Mouse (Mus musculus) forelimb bud, embryonic 11.5 days (tissue): ENCODE results near the gene Avpi1.

ENCODE experiments used
- DNase-seq: peaks from one replicate; pipeline ENCODE4 v3.0.0-alpha.2; 2012; ENCODE audit warnings: low read depth, low spot score

The Avpi1 gene

DNA sequence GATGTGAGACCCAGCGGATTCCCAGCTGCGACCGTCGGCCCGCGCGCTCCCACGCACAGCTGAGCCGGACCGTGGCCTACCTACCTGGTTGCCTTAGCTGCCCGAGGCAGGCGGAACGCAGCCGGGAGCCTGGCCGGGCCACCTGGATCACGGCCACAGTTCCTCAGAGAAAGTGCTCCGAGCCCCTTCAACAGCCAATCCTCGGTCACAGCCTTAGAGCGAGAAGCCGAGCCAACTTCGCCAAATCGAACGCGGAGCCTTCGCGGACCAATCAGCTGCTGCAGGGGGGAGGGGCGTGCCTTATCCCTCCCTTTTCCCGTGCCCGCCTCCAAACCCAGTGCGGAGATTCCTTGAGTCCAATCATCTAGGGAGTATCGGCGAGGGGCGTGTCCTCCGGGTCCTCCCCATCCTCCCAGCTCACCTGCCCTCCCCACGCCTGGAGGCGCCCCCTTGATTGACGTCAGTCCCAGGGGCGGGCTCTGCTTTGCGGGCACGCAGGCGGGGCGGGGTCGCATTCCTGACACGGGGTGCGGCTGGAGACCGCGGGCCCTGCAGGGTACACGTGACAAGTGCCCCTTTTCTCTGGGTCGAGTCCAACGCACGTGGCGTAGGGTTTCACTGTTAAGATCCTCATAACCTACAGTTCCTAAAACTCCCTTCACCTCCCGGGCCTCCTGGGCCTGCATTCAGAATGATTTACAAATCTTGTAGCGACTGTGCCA lies at the start of gene Avpi1:
Gene Avpi1, minus strand, starts transcription at position 273 of the 722 bp plus-strand sequence.
- DNase-seq: peak; percentile 99

DNA sequence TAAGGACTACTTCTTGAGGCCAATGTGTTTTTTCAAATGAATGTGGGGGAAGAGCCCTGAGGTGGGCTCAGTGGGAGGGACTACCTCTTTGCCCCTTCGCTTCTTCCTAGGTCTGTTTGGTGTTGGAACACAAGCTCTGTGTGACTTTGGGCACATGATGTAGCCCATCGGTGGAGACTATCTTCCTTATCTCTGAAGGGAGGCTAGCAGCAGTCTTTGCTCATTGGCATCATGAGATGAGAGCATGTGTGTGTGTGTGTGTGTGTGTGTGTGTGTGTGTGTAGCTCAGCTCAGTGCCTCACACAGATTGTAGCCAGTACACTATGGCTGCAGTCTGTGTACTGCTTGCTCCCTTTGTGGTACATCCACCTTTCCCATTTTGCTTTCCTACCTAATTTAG lies 48.6 kb upstream of the Avpi1 start:
- DNase-seq: no peak

DNA sequence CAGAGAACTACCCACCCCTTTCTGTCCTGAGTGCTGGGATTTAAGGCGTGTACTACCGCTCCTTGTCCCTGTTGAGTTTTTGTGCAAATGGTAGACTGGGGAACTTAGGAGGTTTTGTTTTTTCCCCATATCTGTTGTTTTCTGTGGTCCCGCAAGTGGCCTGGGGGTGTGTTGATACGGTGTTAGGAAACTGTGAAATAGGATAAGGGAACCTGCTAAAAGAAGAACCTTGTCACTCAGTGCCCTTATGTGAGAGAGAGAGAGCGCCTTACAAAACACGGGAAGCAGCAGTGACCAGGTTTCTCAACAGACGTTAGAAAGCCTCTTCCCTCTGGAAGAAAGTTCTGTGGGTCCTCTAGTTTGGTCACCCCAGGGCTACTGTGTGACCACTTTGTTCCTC lies 48.0 kb upstream of the Avpi1 start:
- no peak for DNase-seq

DNA sequence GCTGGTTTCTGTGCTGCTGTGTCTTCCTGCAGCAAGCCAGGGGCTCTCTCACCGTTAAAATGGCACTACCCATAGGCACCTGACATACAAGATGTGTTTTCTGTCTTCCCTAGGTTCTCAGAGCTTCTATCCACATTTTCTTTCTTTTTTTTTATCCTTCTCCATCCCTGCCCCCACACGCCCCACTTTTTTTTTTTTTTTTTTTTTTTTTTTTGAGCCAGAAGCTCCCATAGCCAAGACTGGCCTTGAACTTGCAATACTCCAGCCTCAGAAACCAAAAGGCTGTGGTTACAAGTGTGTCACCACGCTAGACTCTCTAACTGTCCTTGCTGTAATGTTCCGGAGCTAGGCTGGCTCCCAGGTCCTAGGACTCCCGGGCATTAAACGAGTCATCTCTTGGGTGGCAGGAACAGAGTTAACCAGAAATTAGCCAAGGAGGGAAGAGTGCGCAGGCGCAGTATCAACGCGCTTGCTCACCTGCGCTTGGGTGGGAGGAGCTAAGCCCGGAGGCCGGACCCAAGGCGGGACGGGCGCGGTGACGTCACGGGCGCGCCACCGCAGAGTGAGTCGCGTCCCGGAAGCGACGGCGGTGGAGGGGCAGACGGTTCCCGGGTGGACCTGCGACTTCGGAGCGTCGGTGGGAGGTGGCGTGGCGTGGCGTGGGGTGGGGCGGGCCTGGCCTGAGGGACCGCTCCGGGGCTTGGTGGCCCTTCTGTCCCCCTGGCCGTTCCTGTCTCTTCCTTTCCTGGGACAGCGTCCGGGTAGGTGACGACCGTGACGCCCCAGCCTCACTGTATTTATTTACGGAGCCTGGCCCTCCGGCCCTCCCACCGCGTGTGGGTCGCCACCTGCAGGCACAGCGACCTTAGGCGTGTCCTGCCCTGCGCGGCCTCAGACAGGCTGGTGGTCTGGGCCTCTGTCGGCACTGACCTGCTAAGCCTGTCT lies 41.4 kb upstream of the Avpi1 start:
- peak; percentile 94 for DNase-seq

DNA sequence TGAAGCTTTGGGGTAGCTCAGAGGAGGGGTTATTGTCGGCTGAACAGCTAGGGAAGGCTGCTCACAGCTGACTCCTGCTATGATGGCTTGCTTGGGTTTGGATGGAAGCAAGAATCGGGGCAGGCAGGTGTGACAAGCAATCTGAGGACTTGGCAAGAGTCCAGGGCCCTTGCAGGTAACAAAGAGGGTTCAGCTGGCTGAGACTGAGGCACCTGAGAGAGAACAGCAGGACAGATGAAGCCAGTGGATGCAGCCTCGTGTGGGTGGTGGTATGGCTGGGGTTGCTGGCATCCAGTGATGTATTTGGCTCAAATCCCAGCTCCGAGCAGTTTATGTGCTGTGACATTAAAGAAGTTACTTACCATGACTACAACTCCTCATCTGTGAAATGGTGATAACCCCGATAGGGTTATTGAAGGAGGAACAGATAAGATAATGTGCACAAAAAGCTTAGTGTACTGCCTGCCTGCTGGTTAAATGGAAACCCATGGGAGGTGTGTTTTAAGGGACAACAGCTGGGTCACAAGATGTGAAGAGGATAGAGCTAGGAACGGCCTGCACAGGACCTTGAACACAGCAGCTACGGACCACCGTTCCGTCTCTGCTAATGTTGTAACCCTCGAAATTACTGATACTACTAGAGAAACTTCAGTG lies 40.6 kb upstream of the Avpi1 start:
- DNase-seq: no peak

DNA sequence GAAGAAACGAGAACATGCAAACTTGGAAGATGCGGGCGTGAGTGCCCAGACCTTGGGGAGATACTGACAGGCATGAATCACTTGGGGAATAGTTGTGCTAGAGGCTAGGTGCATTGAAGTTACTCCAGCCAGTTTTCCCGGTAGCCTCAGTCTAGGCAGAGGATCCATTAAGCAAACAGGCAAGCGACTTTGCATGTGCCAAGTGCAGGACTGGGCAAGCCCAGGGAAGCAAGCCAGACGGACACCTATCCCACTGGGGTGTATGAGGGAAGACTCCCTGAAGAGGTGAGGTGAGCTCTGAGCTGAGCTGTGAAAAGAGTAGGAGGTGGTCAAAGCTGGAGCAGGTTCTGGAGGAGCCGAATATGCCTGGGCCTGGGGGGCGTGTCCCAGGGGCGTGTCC lies 38.6 kb upstream of the Avpi1 start:
- no peak for DNase-seq

DNA sequence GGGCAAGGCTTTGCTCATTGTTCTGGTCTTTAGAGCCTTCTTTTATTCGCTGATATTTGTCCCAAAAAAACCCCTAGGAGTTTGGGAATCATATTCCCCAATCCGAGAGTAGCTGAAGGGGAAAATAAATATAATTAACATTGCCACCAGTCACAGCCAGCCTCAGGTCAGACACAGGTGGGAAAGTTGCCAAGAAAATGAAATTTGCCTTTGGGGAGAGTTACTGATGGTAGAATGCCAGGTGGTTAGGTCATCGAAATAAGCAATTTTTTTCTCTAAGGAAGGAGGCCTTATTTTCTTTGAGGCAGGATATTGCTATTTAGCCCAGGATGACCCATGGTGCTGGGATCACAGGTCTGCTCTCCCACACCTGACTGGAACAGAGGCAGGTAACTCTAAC lies 37.9 kb upstream of the Avpi1 start:
- no peak for DNase-seq

DNA sequence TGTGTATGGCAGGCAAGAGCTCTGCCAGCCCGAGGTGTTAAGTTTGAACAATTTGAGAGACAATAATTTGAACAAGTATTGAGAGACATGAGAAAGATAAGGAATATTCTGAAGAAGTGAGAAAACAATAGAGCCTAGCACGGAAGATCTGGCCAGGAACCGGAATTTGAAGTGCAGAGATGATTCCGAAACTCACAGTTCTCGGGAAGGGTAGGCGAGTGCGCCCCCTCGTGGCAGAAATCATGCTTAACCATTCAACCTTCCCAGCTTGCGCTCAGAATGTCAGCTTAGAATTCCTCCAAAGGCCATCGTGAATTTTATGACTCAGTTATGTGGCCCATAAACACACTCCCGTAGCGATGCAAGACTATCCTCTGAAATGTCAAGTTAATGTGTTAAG lies 37.3 kb upstream of the Avpi1 start:
- DNase-seq: peak; percentile 86

DNA sequence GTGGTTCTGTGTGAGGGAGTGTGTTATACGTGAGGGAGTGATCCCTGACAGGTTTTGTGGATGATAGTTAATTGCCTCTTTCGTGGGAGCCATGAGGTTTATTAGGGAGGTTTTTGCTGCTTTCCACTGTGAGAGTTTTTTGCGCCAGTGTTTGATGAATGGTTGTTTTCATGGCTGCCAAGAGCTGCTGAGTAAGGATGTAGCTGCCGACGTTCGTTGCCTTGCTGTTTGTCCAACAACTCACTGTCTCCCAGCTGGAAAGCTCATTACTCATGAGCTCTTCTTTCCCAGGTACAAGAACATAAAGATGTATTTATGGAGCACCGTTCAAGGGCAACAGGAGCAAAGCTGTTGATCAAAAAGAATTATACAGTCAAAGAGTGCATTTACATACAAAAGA lies 35.3 kb upstream of the Avpi1 start:
- DNase-seq: no peak

DNA sequence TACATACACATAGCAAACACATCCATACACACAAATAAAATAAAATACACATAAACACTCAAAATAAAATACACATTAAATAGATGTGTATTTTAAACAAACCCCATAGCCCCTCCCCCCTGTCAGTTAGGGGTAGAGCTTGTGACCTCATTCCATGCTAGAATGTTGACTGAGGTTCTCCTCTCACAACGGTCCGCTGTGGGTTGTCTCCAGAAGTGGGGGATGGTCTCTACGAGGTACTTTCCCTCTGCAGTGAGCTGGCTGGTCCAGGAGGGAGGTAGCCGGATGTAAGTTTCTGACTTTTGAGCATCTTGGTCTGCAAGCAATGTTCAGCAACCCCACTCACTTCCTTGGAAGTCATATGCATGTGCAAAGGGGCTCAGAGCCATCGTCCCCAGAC lies 34.9 kb upstream of the Avpi1 start, which contains the start of gene Zfyve27:
Gene Zfyve27, plus strand, starts transcription at position 188 of the 400 bp plus-strand sequence.
- DNase-seq: no peak

DNA sequence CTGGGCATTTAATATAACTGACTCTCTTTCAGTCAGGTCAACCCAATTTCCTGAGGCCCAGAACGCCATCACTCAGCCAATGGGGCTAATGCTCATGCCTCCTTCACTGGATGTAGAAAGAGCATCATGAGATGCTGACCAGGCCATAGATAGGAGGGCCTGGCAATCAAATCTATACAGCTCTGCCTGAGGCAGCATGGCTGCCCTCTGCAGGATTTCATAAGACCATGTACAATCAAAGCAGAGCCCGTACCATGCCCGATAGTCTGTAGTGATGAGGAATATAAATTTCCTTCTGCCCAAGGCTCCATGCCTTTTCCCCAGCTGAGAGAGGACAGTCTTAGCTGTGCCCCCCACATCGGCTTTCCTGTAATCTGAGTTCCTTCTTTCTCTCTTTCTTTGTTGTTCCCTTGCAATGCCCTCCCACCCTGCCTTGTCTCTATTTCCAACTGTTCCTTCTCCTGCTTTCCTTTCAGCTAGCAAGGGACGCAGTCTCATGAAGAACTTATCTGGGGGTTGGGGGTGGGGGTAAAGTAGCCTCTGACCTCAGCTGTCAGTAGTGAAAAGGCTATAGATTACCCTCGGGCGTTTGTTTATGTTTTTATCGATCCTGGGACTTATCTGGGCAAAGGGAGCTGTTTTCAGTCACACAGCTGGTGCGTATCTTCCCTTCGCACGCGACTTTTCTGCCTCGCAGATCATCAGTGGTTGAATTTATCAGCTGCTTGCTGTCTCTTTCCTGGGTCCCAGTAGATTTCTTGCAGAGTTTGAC lies 29.6 kb upstream of the Avpi1 start:
- no peak for DNase-seq

DNA sequence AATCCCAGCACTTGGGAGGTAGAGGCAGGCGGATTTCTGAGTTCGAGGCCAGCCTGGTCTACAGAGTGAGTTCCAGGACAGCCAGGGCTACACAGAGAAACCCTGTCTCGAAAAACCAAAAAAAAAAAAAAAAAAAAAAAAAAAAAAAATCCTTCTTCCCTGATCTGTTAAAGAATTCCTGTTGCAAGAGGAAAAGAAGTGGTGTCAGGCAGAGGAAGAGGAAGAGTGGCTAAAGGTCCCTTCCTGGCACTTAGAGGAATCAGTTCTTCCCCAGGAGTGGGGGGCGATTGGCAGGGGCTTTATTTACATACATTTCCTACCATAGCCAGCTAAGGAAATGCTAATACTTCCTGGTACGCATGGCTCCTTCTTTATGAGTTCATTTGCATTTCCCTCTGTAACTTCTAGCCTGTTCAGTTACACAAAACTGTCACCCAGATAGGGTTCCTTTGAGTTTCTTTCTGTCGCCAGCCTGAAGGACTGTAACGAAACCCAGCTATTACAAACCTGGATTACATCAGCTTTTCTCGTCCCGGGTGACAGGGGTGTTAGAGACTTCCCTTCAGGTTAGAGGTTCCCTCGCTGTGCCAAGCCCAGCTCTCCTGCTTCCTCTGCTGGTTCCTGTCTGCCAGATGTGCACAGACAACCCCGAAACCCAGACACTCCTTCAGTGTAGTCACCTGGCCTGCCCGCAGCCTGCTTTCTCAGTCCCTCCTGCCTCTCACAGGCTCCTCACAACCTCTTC lies 28.8 kb upstream of the Avpi1 start:
- DNase-seq: no peak

DNA sequence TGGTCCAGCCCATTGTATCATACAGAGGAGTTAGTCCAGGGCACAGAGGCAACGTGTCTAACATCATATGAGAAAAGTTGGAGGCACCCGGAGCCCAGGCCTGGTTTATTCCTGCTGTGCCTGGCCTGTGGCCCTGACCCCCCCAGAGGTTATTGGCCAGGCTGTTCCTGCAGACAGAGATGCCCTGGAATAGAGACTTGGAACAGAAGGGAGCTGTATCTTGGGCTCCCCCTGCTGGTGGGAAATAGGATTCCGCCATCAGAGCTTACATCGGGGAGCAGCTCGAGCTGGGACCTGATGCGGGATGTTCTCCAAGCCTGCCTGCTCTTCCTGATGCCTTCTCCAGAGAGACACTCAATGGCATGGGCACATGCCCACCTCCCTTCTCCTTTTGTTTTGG lies 23.1 kb upstream of the Avpi1 start:
- DNase-seq: peak; percentile 87

DNA sequence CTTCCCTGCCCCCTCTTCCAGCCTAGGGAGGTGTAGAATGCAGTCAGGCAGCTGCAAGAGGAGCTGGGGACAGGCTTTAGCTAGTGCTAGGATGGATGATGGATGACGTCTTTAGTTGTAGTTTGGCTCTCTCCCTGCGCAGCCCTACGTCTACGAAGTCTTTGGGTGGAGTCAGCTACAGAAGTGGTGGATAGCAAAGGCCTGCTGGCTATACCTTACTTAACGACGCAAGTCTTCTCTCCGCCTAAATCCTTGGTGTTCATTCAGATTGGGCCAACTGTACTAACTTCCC lies 19.7 kb upstream of the Avpi1 start:
- DNase-seq: no peak

DNA sequence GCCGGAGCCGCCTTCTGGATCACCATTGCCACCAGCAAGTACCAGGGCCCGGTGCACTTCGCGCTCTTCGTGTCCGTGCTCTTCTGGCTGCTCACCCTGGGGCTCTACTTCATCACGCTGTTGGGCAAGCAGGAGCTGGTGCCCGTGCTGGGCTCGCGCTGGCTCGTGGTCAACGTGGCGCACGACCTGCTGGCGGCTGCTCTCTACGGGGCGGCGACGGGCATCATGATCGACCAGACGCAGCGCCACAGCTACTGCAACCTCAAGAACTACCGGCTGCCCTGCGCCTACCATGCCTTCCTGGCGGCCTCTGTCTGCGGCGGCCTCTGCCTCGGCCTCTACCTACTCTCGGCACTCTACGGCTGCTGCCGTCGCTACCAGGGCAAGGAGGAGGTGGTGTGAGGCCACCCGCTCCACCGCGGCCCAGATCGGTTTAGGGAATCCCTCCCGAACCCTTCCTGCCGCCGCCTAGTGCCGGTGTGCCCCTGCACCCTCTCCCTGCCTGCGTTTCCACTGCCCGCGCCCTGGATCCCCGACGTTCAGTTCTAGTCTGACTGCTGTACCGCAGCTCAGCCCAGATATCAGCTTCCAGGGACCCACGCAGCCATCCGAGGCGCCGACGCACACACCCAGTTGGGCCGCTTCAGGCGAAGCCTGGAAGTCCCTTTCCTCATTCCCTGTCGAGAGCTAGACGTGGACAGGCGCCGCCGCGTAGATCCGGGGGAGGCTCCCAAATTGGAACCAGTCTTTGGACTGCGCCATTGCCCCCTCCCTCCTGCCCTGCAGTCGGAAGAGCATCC lies 19.1 kb upstream of the Avpi1 start:
- peak; percentile 46 for DNase-seq

DNA sequence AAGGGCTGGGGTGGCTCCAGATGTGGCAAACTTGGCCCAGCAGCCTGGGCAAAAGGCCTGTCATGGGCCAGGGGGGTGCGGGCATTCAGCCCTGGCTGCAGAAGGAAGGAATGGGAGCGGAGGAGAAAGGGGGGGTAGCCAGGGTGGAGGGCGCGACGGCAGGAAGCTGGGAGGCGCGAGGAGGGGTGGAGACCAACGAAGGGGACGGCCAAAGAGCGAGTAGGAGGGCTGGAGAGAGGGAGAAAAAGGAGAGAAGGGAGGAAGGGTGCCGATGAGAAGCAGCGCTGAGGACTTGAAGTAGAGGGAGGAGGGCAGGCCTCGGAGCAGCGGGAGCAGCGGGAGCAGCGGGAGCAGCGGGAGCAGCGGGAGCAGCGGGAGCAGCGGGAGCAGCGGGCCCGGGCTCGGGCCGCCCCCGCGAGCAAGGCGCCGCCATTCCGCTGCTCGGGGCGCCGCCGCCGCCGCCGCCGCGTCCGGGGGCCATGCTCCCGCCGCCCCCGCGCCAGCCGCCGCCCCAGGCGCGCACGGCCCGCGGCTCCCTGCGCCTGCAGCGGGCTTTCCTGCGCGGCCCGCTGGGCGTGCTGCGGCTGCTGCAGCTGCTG lies 18.4 kb upstream of the Avpi1 start, which contains the start of gene Marveld1:
Gene Marveld1, plus strand, starts transcription at position 231 of the 599 bp plus-strand sequence.
- DNase-seq: peak; percentile 67

DNA sequence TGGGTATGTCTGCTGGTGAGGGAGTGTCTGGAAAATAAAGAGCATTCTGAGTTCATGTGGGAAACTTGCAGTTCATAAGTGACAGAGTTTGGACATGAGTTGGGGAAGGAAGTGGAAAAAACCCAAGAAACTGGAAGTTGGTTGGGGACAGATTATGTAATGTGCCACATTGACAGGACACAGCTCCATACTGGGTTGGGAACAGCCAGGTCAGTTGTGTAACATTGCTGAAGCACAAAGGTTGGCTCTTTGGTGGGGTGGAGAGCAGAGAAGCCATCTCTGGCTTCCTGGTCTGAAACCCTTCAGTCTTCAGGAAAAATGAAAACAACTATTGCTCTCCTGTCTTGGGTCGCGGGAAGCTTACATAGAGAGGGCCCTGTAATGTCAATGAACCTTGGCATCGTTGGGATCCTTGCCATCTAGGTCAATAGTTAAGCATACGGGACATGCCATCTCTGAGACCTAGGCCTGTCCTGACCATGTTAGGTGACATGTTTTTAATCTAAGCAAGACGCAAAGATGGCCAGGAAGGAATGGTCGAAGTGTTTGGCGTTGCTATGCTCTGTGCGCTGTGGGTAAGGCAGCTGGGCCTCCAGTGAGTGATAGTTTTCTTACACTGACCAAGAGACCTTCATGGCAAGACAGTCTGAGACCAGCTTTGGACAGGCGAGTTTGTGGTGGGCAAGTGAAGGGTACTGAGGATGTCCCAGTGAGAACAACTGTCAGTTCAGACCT lies 17.6 kb upstream of the Avpi1 start:
- DNase-seq: no peak

DNA sequence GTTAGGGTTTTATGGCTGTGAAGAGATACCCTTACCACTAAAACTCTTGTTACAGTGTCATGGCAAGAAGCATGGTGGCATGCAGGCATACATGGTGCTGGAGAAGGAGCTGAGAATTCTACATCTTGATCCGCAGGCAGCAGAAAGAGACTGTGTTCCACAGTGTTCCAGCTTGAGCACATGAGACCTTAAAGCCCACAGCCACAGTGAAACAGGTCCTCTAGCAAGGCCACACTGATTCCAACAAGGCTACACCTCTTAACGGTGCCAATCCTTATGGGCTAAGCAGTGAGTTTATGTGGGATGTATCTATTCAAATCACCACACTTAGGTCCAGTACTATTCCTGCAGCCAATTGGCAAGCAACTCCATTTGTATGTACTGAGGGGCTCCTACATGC lies 16.9 kb upstream of the Avpi1 start:
- DNase-seq: no peak

DNA sequence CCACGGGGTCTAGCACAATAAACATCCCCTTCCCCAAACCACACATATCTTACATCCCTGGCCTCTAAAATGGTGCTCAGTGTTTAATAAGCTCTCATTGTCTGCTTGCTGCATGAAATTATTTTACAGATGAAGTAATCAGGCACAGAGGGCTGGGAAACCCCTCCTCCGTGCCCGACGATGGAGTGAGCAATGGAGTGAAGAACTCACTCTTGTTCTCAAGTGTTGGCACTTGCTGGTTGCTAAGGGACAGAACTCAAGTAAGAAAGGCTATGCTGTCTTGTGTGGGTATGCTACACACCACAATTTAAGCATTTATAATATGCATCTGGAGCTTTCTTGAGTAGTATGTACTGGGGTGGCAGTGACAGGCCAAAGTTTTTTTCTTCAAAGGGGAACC lies 16.4 kb upstream of the Avpi1 start:
- no peak for DNase-seq
